Mouse (Mus musculus): Measurements from ENCODE around the gene Tdrd9. TPM values are rescaled to one million over a fixed set of nuclear protein-coding genes. Genes with fewer than 3 reads are reported as not detected.

Tdrd9 gene
- 1.6 TPM for polyA plus RNA-seq (2014; fragmentation: Illumina TruSeq; extraction: RNeasy Lipid Tissue Mini Kit (QIAGEN cat#74804); ENCODE audit: low read depth, low replicate concordance)

DNA sequence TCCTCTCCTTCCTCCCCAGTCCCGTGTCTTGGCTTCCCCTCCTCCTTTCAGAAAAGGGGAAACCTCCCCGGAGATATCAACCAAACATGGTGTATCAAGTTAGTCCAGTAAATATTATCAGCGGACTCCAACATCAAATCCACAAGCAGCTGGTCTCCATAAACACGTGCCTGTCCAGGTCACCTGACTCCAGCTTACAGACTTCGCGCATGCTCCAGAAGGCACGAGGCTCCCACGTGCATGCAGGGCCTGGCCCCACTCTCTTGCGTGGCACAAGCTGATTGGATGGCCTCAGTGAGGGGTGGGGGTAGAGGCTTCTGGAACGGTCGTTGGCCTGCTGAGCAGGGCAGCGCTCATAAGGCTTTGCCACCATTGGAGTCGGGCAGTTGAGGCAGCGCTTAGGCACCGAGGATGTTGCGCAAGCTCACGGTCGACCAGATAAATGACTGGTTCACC lies at the start of gene Tdrd9:
Tdrd9 (plus strand) TSS at position 329 of the 456 bp plus-strand sequence.

DNA sequence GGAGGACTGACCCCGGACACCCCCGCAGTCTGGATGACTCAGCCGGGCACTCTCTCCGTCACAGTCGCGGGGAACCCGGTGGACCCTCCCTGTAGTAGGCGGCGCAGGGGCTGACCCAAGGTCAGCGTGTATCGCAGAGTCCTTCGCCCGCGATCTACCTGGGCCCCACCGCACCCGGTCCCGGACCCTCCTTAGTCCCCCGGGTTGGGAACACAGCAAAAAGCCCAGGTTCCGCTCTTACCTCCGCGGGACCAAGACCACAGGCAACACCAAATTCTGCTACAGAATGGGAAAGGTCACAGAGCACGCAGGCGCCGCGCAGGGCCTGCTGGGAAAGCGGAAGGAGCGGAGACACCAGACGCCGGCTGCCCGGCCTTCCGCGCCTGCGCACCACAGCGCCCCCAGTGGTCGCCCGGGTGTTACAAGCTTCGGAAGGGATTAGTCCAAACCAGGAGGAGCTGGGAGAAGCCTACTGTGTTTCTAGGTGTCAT lies 4.6 kb upstream of the Tdrd9 start, which contains the start of gene Atp5mpl:
Atp5mpl (minus strand) TSS at position 295 of the 491 bp plus-strand sequence.

DNA sequence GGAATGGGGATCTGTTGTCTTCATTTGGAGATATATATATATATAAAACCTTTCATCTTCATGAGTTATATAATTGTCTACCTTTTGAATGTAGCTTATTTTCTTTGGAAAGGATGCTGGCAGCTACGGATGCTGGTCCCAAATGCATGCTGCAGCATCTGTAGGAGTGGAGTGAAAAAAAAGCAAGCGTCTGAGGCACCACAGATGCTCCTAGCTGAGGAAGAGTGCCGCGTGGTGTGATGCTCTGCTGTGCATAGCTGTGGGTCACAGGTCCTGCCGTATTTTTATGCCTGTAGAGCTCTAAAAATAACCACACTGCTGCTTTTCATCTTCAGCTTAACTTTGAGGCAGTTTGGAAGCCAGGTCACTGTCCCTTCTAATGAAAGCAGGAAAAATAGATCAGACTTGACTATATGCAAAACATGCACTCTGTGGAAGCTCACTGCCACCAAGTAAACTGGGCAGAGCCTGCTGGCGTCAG lies 9.6 kb downstream of the Tdrd9 start, which contains the start of gene Rd3l:
Rd3l (minus strand) TSS at position 431 of the 481 bp plus-strand sequence.

DNA sequence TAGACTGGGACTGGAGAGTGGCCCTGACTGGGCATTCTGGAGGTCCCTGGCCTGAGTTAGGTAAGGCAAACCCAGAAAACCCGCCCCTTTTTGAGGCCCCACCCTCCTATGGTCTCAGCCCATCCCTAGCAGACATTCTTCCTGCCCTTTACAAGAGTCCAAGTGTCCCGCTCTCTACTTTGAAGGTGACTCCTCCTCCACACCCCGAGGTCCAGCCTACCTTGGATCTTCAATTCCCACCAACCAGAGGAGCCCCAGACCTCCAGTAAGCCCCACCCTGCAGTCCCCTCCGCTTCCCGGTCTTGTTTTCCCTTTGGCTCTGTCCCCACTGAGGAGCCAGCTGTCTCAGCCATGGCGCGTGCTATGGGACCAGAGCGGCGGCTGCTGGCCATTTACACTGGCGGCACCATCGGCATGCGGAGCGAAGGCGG lies 135.2 kb downstream of the Tdrd9 start, which contains the start of gene Aspg:
Aspg (plus strand) TSS at position 139 of the 431 bp plus-strand sequence.

Other genes with a start within 250 kb of the Tdrd9 start
- gene Klc1, start 212.7 kb upstream of the Tdrd9 start, polyA plus RNA-seq (2014; fragmentation: Illumina TruSeq; extraction: RNeasy Lipid Tissue Mini Kit (QIAGEN cat#74804); ENCODE audit: low read depth, low replicate concordance) = 61.9 TPM
- 6.3 TPM for gene Xrcc3, start 157.7 kb upstream of the Tdrd9 start, polyA plus RNA-seq (2014; fragmentation: Illumina TruSeq; extraction: RNeasy Lipid Tissue Mini Kit (QIAGEN cat#74804); ENCODE audit: low read depth, low replicate concordance)
- gene Zfyve21, start 157.4 kb upstream of the Tdrd9 start, polyA plus RNA-seq (2014; fragmentation: Illumina TruSeq; extraction: RNeasy Lipid Tissue Mini Kit (QIAGEN cat#74804); ENCODE audit: low read depth, low replicate concordance) = 98.0 TPM
- gene Ppp1r13b, start 63.4 kb upstream of the Tdrd9 start, polyA plus RNA-seq (2014; fragmentation: Illumina TruSeq; extraction: RNeasy Lipid Tissue Mini Kit (QIAGEN cat#74804); ENCODE audit: low read depth, low replicate concordance) = 29.9 TPM
- gene Atp5mpl, start 4.6 kb upstream of the Tdrd9 start, polyA plus RNA-seq (2014; fragmentation: Illumina TruSeq; extraction: RNeasy Lipid Tissue Mini Kit (QIAGEN cat#74804); ENCODE audit: low read depth, low replicate concordance) = 387 TPM
- not detected for gene Rd3l, start 9.8 kb downstream of the Tdrd9 start, polyA plus RNA-seq (2014; fragmentation: Illumina TruSeq; extraction: RNeasy Lipid Tissue Mini Kit (QIAGEN cat#74804); ENCODE audit: low read depth, low replicate concordance)
- gene Aspg, start 135.1 kb downstream of the Tdrd9 start, polyA plus RNA-seq (2014; fragmentation: Illumina TruSeq; extraction: RNeasy Lipid Tissue Mini Kit (QIAGEN cat#74804); ENCODE audit: low read depth, low replicate concordance) = 31.1 TPM
- 5.5 TPM for gene Kif26a, start 174.6 kb downstream of the Tdrd9 start, polyA plus RNA-seq (2014; fragmentation: Illumina TruSeq; extraction: RNeasy Lipid Tissue Mini Kit (QIAGEN cat#74804); ENCODE audit: low read depth, low replicate concordance)